Mouse (Mus musculus) bone marrow, adult 2 months (tissue): ENCODE measurements around the gene Rad21l.

ENCODE experiments used
- CTCF ChIP-seq: fragments of 200-500 bp; IDR thresholded peaks from 2 replicates; pipeline ENCODE4 v1.5.1; 2011; ENCODE audit warnings: low read length, control low read depth; ENCODE audit not compliant: control insufficient read depth, insufficient read depth
- POLR2A ChIP-seq: fragments of 200-500 bp; IDR thresholded peaks from 2 replicates; pipeline ENCODE4 v1.6.1; 2011; ENCODE audit warnings: low read depth, mild to moderate bottlenecking, control low read depth, low read length, borderline replicate concordance; ENCODE audit not compliant: control insufficient read depth

GRCm38 (mm10) chr2:151623776-151624175, 44.6 kb downstream of the Rad21l start:
- TF ChIP-seq CTCF (no peak), POLR2A (no peak)
